Mouse (Mus musculus): ENCODE data around the gene Rarb. TPM values are rescaled to one million over a fixed set of nuclear protein-coding genes. Genes with fewer than 3 reads are reported as not detected.

The Rarb gene
- total and polyA plus RNA-seq, 3 experiments, result 0.04 TPM; not detected in 2

- in situ Hi-C loops (cut with MboI; ENCODE audit: low pct_ligation_motif_present, low pct_unique_long_range_greater_than_20kb, low sequenced_read_pairs), result no loop called here
- dilution Hi-C loops (cut with MboI; ENCODE audit: extremely low pct_ligation_motif_present, extremely low pct_unique_long_range_greater_than_20kb, low sequenced_read_pairs), result no loop called here
- no peaks in the 10 kb centered on the region for H3K4me1 ChIP-seq (ENCODE audit: control insufficient read depth in 1 of 2, insufficient read depth in 2 of 2)
- H3K36me3 ChIP-seq (replicated peaks in 1 of 2; ENCODE audit: control insufficient read depth in 1 of 2, insufficient read depth in 1 of 2, low read length in 1 of 2), result no peaks in the 10 kb centered on the region
- H3K79me2 ChIP-seq (replicated peaks; ENCODE audit: control insufficient read depth, extremely low read depth, insufficient read depth, poor library complexity, severe bottlenecking), result no peaks in the 10 kb centered on the region
- no peak overlapping the region for H3K4me3 ChIP-seq (replicated peaks in 1 of 3; ENCODE audit: low read depth in 2 of 3, low read length in 2 of 3, poor library complexity in 1 of 3)
- H3K4me2 ChIP-seq (ENCODE audit: insufficient read depth, low read depth, poor library complexity, severe bottlenecking), result no peak overlapping the region
- H3K9me3 ChIP-seq (replicated peaks; ENCODE audit: low read length), result no peaks in the 10 kb centered on the region
- no peak overlapping the region for H3K27ac ChIP-seq (ENCODE audit: insufficient read depth, low read depth)
- no peaks in the 10 kb centered on the region for H3K27me3 ChIP-seq (replicated peaks)
- H3K9ac ChIP-seq (ENCODE audit: insufficient read depth, low read depth), result no peak overlapping the region
- no peak for TF ChIP-seq NRF1 (IDR thresholded peaks at IDR 0.05; ENCODE audit: low read depth, low read length)
- TF ChIP-seq EP300 (IDR thresholded peaks at IDR 0.05; ENCODE audit: low read length), result no peak
- TF ChIP-seq USF1 (IDR thresholded peaks at IDR 0.05; ENCODE audit: low read depth, low read length), result no peak
- TF ChIP-seq TCF12 (IDR thresholded peaks at IDR 0.05; ENCODE audit: low read depth, low read length), result no peak
- no peak for TF ChIP-seq CHD1 (IDR thresholded peaks at IDR 0.05; ENCODE audit: low read depth, low read length)
- TF ChIP-seq BHLHE40 (IDR thresholded peaks at IDR 0.05; ENCODE audit: low read depth, low read length), result no peak
- TF ChIP-seq KAT2A (IDR thresholded peaks at IDR 0.05; ENCODE audit: insufficient replicate concordance, low read length), result no peak
- TF ChIP-seq GABPA (IDR thresholded peaks at IDR 0.05; ENCODE audit: insufficient replicate concordance, low read depth, low read length), result no peak
- no peak for TF ChIP-seq ZC3H11A (IDR thresholded peaks at IDR 0.05; ENCODE audit: low read depth, low read length)
- TF ChIP-seq CHD2 (IDR thresholded peaks at IDR 0.05; ENCODE audit: low read length), result no peak
- TF ChIP-seq JUN (IDR thresholded peaks at IDR 0.05; ENCODE audit: insufficient read depth, low read depth, low read length), result no peak
- TF ChIP-seq MEF2A (IDR thresholded peaks at IDR 0.05; ENCODE audit: borderline replicate concordance, low read depth, low read length), result no peak
- no peak for TF ChIP-seq POLR2AphosphoS2 (IDR thresholded peaks at IDR 0.05; ENCODE audit: low read depth, low read length)
- no peak for TF ChIP-seq USF2 (conservative IDR thresholded peaks at IDR 0.05; ENCODE audit: low read depth, low read length)
- TF ChIP-seq ETS1 (conservative IDR thresholded peaks at IDR 0.05; ENCODE audit: low read depth, low read length), result no peak
- DNase-seq (ENCODE audit: extremely low read depth), result no peak
Observed at GRCm38 (mm10) chr14:16776723-16777381, 42.1 kb downstream of the Rarb start.

- dilution Hi-C loops (cut with MboI; ENCODE audit: extremely low pct_ligation_motif_present, extremely low pct_unique_long_range_greater_than_20kb, low sequenced_read_pairs) (no loop called here), in situ Hi-C loops (cut with MboI; ENCODE audit: low pct_ligation_motif_present, low pct_unique_long_range_greater_than_20kb, low sequenced_read_pairs) (no loop called here)
- H3K27me3 ChIP-seq (replicated peaks), result no peaks in the 10 kb centered on the region
- H3K36me3 ChIP-seq (replicated peaks in 1 of 2; ENCODE audit: control insufficient read depth in 1 of 2, insufficient read depth in 1 of 2, low read length in 1 of 2), result no peaks in the 10 kb centered on the region
- no peak overlapping the region for H3K4me2 ChIP-seq (ENCODE audit: insufficient read depth, low read depth, poor library complexity, severe bottlenecking)
- no peak for DNase-seq (ENCODE audit: extremely low read depth)
- no peaks in the 10 kb centered on the region for H3K4me1 ChIP-seq (ENCODE audit: control insufficient read depth in 1 of 2, insufficient read depth in 2 of 2)
- TF ChIP-seq MYC (IDR thresholded peaks at IDR 0.05; ENCODE audit: low read depth, low read length), result no peak
- no peak for TF ChIP-seq TCF12 (IDR thresholded peaks at IDR 0.05; ENCODE audit: low read depth, low read length)
- no peak for TF ChIP-seq CTCF (conservative IDR thresholded peaks at IDR 0.05 in 1 of 2, IDR thresholded peaks at IDR 0.05 in 1 of 2; ENCODE audit: low read depth in 2 of 2, low read length in 2 of 2)
- no peak overlapping the region for H3K9ac ChIP-seq (ENCODE audit: insufficient read depth, low read depth)
- H3K27ac ChIP-seq (ENCODE audit: insufficient read depth, low read depth), result no peak overlapping the region
- H3K9me3 ChIP-seq (replicated peaks; ENCODE audit: low read length), result no peaks in the 10 kb centered on the region
- no peaks in the 10 kb centered on the region for H3K79me2 ChIP-seq (replicated peaks; ENCODE audit: control insufficient read depth, extremely low read depth, insufficient read depth, poor library complexity, severe bottlenecking)
- no peak overlapping the region for H3K4me3 ChIP-seq (replicated peaks in 1 of 3; ENCODE audit: low read depth in 2 of 3, low read length in 2 of 3, poor library complexity in 1 of 3)
Observed at GRCm38 (mm10) chr14:16772927-16773326, 46.0 kb downstream of the Rarb start.

All from CH12.LX (cell line).